Comparison of ENCODE assay signal across 10 mouse cellular contexts in the genomic region with DNA sequence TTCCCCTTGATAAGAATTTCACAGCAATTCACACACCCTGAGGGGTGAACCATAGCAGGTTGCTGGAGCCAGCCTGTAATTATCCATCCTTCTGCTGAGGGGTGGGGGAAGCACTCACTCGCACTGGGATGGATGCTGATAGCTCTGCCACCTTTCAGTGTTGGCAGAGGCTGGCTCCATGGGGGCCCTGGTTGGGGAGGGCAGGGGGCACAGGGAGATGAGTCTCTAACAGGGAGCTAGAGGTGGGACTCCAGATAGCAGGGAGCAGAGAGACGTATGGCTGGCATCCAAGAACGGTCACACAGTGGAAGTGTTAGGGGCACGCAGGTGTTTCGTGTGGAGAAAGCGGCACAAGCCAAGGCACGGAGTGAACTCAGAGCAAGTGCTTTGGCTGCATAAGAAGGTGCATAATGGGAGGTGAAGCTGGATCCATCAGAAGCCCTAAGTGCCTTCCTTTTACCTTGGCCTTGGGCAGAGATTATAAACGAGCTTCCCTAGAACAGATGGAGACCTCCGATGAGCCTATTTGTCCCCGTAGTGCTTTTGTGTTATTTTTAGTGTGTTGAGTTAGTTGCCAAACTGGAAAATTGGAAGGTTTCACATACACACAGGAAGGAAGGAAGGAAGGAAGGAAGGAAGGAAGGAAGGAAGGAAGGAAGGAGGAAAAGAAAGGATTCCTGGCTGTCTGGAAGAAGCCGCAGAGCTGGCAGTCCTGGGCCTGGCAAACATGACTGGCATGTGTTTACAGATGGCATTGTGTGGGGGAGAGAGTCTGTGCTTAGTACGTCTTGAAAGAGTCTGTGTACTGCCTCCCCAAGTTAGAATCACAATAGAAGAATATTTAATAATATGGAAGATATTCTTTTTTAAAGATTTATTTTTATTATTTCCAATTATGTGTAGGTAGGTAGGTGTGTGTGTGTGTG.
DNase-seq lines count a peak whose midpoint lies in the region; ATAC-seq and TF ChIP-seq lines count a peak whose summit lies in the region.
"Had no signal": no experiment of that assay in that cellular context is flagged by ENCODE, and none has a peak within 500 bp of the region (broad histone marks: within the 10 kb centered on the region; RNA-seq: fewer than 3 reads in every experiment).

No protein-coding gene starts in this region.

- DNase-seq in neural tube, embryonic 10.5 days (ENCODE audit: extremely low spot score, low spot score) = no peak
- DNase-seq in cerebellum, postnatal 14 days = peak; percentile 73 to 84
- DNase-seq in midbrain, postnatal 0 days (ENCODE audit: low spot score) = peak; percentile 67
- DNase-seq in left cerebral cortex, postnatal 25 days (ENCODE audit: low spot score in 2 of 2) = no peak
- DNase-seq in heart, postnatal 36 days = no peak
- DNase-seq: kidney, adult 18-20 months; lung, adult 18-20 months had no signal

- intact Hi-C loops in left cerebral cortex, postnatal 25 days (cut with DNase I) = no loop called here
- intact Hi-C loops in heart, postnatal 36 days (cut with DNase I) = no loop called here

- peaks cover 8% of the 10 kb centered on the region; the same call in 1 of the 2 replicates for H3K4me1 ChIP-seq in neural tube, embryonic 12.5 days
- peaks cover 32% of the 10 kb centered on the region for H3K4me1 ChIP-seq in hindbrain, embryonic 15.5 days (replicated peaks)
- H3K4me1 ChIP-seq in midbrain, postnatal 0 days (ENCODE audit: insufficient read depth, low read length) = 0 out of 2 replicates have a peak, but pooled peaks cover 5% of the 10 kb centered on the region
- H3K4me1 ChIP-seq in liver, embryonic 12.5 days = no peaks in the 10 kb centered on the region

- H3K9ac ChIP-seq in neural tube, embryonic 12.5 days = 0 out of 2 replicates have a peak overlapping the region, but pooled peaks have one; percentile 22
- H3K9ac ChIP-seq in hindbrain, embryonic 15.5 days = no peak overlapping the region
- no peak overlapping the region for H3K9ac ChIP-seq in midbrain, postnatal 0 days (replicated peaks; ENCODE audit: low read length, poor library complexity, severe bottlenecking)
- no peak overlapping the region for H3K9ac ChIP-seq in liver, embryonic 12.5 days

- H3K4me3 ChIP-seq in neural tube, embryonic 12.5 days = no peak overlapping the region
- no peak overlapping the region for H3K4me3 ChIP-seq in hindbrain, embryonic 15.5 days
- no peak overlapping the region for H3K4me3 ChIP-seq in midbrain, postnatal 0 days (ENCODE audit: low read depth, low read length)
- no peak overlapping the region for H3K4me3 ChIP-seq in liver, embryonic 12.5 days

- H3K27me3 ChIP-seq in neural tube, embryonic 12.5 days (replicated peaks) = no peaks in the 10 kb centered on the region
- no peaks in the 10 kb centered on the region for H3K27me3 ChIP-seq in hindbrain, embryonic 15.5 days
- no peaks in the 10 kb centered on the region for H3K27me3 ChIP-seq in midbrain, postnatal 0 days (ENCODE audit: insufficient read depth, low read length)
- H3K27me3 ChIP-seq in liver, embryonic 12.5 days (replicated peaks) = peaks cover 26% of the 10 kb centered on the region

- peaks cover 7% of the 10 kb centered on the region for H3K9me3 ChIP-seq in neural tube, embryonic 12.5 days
- H3K9me3 ChIP-seq in hindbrain, embryonic 15.5 days = no peaks in the 10 kb centered on the region
- H3K9me3 ChIP-seq in midbrain, postnatal 0 days (ENCODE audit: low read length) = peaks cover 3% of the 10 kb centered on the region; the same call in 1 of the 2 replicates
- H3K9me3 ChIP-seq in liver, embryonic 12.5 days (replicated peaks) = no peaks in the 10 kb centered on the region

- H3K4me2 ChIP-seq in neural tube, embryonic 12.5 days (replicated peaks) = no peak overlapping the region
- no peak overlapping the region for H3K4me2 ChIP-seq in hindbrain, embryonic 15.5 days
- H3K4me2 ChIP-seq in midbrain, postnatal 0 days (ENCODE audit: low read depth, low read length, poor library complexity, severe bottlenecking) = no peak overlapping the region
- no peak overlapping the region for H3K4me2 ChIP-seq in liver, embryonic 12.5 days

- TF ChIP-seq CTCF in midbrain, postnatal 0 days (IDR thresholded peaks at IDR 0.05) = no peak

- WGBS in neural tube, embryonic 12.5 days = 69% methylated on average over 12 of the region's 12 CpGs
- 43% methylated on average over 12 of the region's 12 CpGs for WGBS in hindbrain, embryonic 15.5 days
- WGBS in midbrain, postnatal 0 days = 43% methylated on average over 12 of the region's 12 CpGs
- WGBS in liver, embryonic 12.5 days (ENCODE audit: insufficient replicate concordance) = 54% methylated on average over 12 of the region's 12 CpGs

- no peaks in the 10 kb centered on the region for H3K36me3 ChIP-seq in neural tube, embryonic 12.5 days
- H3K36me3 ChIP-seq in hindbrain, embryonic 15.5 days = no peaks in the 10 kb centered on the region
- no peaks in the 10 kb centered on the region for H3K36me3 ChIP-seq in midbrain, postnatal 0 days (ENCODE audit: insufficient read depth, low read length)
- H3K36me3 ChIP-seq in liver, embryonic 12.5 days = no peaks in the 10 kb centered on the region

- no peak for ATAC-seq in neural tube, embryonic 12.5 days (ENCODE audit: low FRiP score, low read depth)
- ATAC-seq in hindbrain, embryonic 15.5 days (ENCODE audit: low FRiP score, low read depth) = peak; percentile 75
- ATAC-seq in midbrain, postnatal 0 days (ENCODE audit: low FRiP score) = peak; percentile 69
- ATAC-seq in liver, embryonic 12.5 days = no peak

- H3K27ac ChIP-seq in neural tube, embryonic 12.5 days = no peak overlapping the region
- H3K27ac ChIP-seq in hindbrain, embryonic 15.5 days (replicated peaks) = peak overlapping the region; percentile 66
- peak overlapping the region; percentile 26; the same call in 1 of the 2 replicates for H3K27ac ChIP-seq in midbrain, postnatal 0 days (ENCODE audit: low read depth, low read length)
- H3K27ac ChIP-seq in liver, embryonic 12.5 days = no peak overlapping the region

Comparison
In these comparisons a context has a peak if more than half of its experiments do, and no peak if none do; other contexts are left out.
1. ATAC-seq: peak in hindbrain, embryonic 15.5 days (single experiment) and midbrain, postnatal 0 days (single experiment); none in neural tube, embryonic 12.5 days (single experiment) and liver, embryonic 12.5 days (single experiment).
2. H3K27ac ChIP-seq: peak in hindbrain, embryonic 15.5 days (single experiment) and midbrain, postnatal 0 days (single experiment); none in neural tube, embryonic 12.5 days (single experiment) and liver, embryonic 12.5 days (single experiment).
3. DNase-seq: peak in cerebellum, postnatal 14 days (2 of 2) and midbrain, postnatal 0 days (single experiment); none in neural tube, embryonic 10.5 days (single experiment), left cerebral cortex, postnatal 25 days (0 of 2) and heart, postnatal 36 days (0 of 2).